25 mouse cellular contexts compared by ENCODE assay signal in genomic region chr10:43070893-43071292, GRCm38 (mm10).
DNase-seq lines count a peak whose midpoint lies in the region; ATAC-seq and TF ChIP-seq lines count a peak whose summit lies in the region.
"Had no signal": no experiment of that assay in that cellular context is flagged by ENCODE, and none has a peak within 500 bp of the region (broad histone marks: within the 10 kb centered on the region; RNA-seq: fewer than 3 reads in every experiment).

No protein-coding gene starts in this region.

- H3K27ac ChIP-seq in gastrocnemius, adult 2 months: peak overlapping the region; percentile 62; the same call in 1 of the 2 replicates
- H3K27ac ChIP-seq in heart, embryonic 12.5 days (ENCODE audit: poor library complexity, severe bottlenecking): 0 out of 2 replicates have a peak overlapping the region, but pooled peaks have one; percentile 24
- H3K27ac ChIP-seq: embryonic facial prominence, embryonic 15.5 days; forebrain, embryonic 15.5 days; hindbrain, embryonic 14.5 days; kidney, postnatal 0 days; liver, embryonic 15.5 days; lung, embryonic 15.5 days; midbrain, embryonic 13.5 days had no signal

- intact Hi-C loops in gastrocnemius, adult 2 months (cut with DNase I): no loop called here
- intact Hi-C loops in gastrocnemius, postnatal 14 days (cut with DNase I; ENCODE audit: low total_unique reads): no loop called here
- intact Hi-C loops in heart, postnatal 14 days (cut with DNase I): no loop called here

- no peak for ATAC-seq in heart, embryonic 12.5 days (ENCODE audit: insufficient number of reproducible peaks, low FRiP score)
- ATAC-seq: CD4-positive, CD25-positive, alpha-beta regulatory T cell, adult 4 months; forebrain, embryonic 15.5 days; inflammation-experienced regulatory T-cells, adult 6 months; midbrain, embryonic 13.5 days had no signal

- DNase-seq in gastrocnemius, adult 2 months: no peak
- no peak for DNase-seq in gastrocnemius, postnatal 14 days
- no peak for DNase-seq in heart, postnatal 14 days
- DNase-seq in right cerebral cortex, adult 18-20 months: peak; percentile 56
- DNase-seq in right cerebral cortex, postnatal 10 days (ENCODE audit: low spot score in 2 of 2): no peak
- DNase-seq in telencephalon, adult 2 months (ENCODE audit: low read depth, low spot score): peak; percentile 68
- no peak for DNase-seq in adrenal gland, postnatal 10 days
- DNase-seq: adrenal gland, postnatal 25 days; cerebellum, adult 9-10 months; kidney, adult 18-20 months; liver; lung, postnatal 36 days; right cerebral cortex, postnatal 25 days; thymus, postnatal 4 days had no signal

- H3K9ac ChIP-seq in heart, embryonic 12.5 days: no peak overlapping the region
- H3K9ac ChIP-seq: embryonic facial prominence, embryonic 15.5 days; forebrain, embryonic 15.5 days; hindbrain, embryonic 14.5 days; liver, embryonic 15.5 days; lung, embryonic 15.5 days; midbrain, embryonic 13.5 days had no signal

- H3K4me3 ChIP-seq in gastrocnemius, adult 2 months: peak overlapping the region; percentile 7; the same call in 1 of the 2 replicates
- no peak overlapping the region for H3K4me3 ChIP-seq in heart, embryonic 12.5 days
- H3K4me3 ChIP-seq: embryonic facial prominence, embryonic 15.5 days; forebrain, embryonic 15.5 days; liver, embryonic 15.5 days; lung, embryonic 15.5 days; megakaryocyte, embryonic 14.5 days; midbrain, embryonic 13.5 days had no signal

- no peaks in the 10 kb centered on the region for H3K9me3 ChIP-seq in heart, embryonic 12.5 days (replicated peaks)
- H3K9me3 ChIP-seq: embryonic facial prominence, embryonic 15.5 days; forebrain, embryonic 15.5 days; liver, embryonic 15.5 days; lung, embryonic 15.5 days; megakaryocyte, embryonic 14.5 days; midbrain, embryonic 13.5 days had no signal

- peaks cover 27% of the 10 kb centered on the region for H3K4me1 ChIP-seq in heart, embryonic 12.5 days (replicated peaks)
- H3K4me1 ChIP-seq: liver, embryonic 15.5 days; lung, embryonic 15.5 days; megakaryocyte, embryonic 14.5 days had no signal

- 0 out of 2 replicates have a peak overlapping the region, but pooled peaks have one; percentile 16 for H3K4me2 ChIP-seq in heart, embryonic 12.5 days
- H3K4me2 ChIP-seq: embryonic facial prominence, embryonic 15.5 days; forebrain, embryonic 15.5 days; hindbrain, embryonic 14.5 days; liver, embryonic 15.5 days; lung, embryonic 15.5 days; midbrain, embryonic 13.5 days had no signal

- no peaks in the 10 kb centered on the region for H3K27me3 ChIP-seq in heart, embryonic 12.5 days (replicated peaks)
- H3K27me3 ChIP-seq: embryonic facial prominence, embryonic 15.5 days; forebrain, embryonic 15.5 days; liver, embryonic 15.5 days; lung, embryonic 15.5 days; midbrain, embryonic 13.5 days had no signal

- peak; percentile 18; the same call in 1 of the 2 replicates for TF ChIP-seq CTCF in gastrocnemius, adult 2 months (IDR thresholded peaks at IDR 0.05)

- 0 out of 2 replicates have a peak, but pooled peaks cover 3% of the 10 kb centered on the region for H3K36me3 ChIP-seq in heart, embryonic 12.5 days
- H3K36me3 ChIP-seq: embryonic facial prominence, embryonic 15.5 days; forebrain, embryonic 15.5 days; liver, embryonic 15.5 days; lung, embryonic 15.5 days had no signal

- 58% methylated on average over 6 of the region's 6 CpGs for WGBS in heart, embryonic 12.5 days

Comparison
In these comparisons a context has a peak if more than half of its experiments do, and no peak if none do; other contexts are left out.
1. DNase-seq: peak in right cerebral cortex, adult 18-20 months (single experiment) and telencephalon, adult 2 months (single experiment); none in gastrocnemius, adult 2 months (single experiment), gastrocnemius, postnatal 14 days (single experiment), heart, postnatal 14 days (0 of 2), right cerebral cortex, postnatal 10 days (0 of 2) and adrenal gland, postnatal 10 days (single experiment).